Mouse (Mus musculus) Patski (cell line): ENCODE measurements at regions not wholly inside any gene's neighbourhood (a gene's known extent, or its start where the extent isn't known, plus 50 kb on each side); places are given as distances from the start of the nearest gene placed in this dataset.

Experiments used
- ATAC-seq: fragments of 100-300 bp; one replicate; pipeline ENCODE4 v1.8.0; 2021
- CTCF ChIA-PET: fragments of 350-600 bp; sonication (Branson Sonifier 250); formaldehyde crosslinking; loops from one replicate; lab custom pipeline; 2022; ENCODE audit warnings: inconsistent platforms; lab: Charles Lee
- POLR2A ChIA-PET: fragments of 350-600 bp; sonication (Branson Sonifier 250); formaldehyde crosslinking; loops from one replicate; lab custom pipeline; 2022; ENCODE audit warnings: antibody characterized with exemption, inconsistent platforms; lab: Charles Lee
- DNase-seq: peaks from one replicate; pipeline ENCODE4 v3.0.0-alpha.2; 2011; ENCODE audit warnings: low read depth, low spot score
- H3K27me3 ChIP-seq: fragments of 371-371 bp; one replicate; pipeline ENCODE4 v1.5.1; 2021
- CTCF ChIP-seq: fragments of 100-300 bp; IDR thresholded peaks from one replicate; pipeline ENCODE4 v1.5.1; 2021
- in situ Hi-C: fragments of 300-500 bp; cut with MboI; formaldehyde crosslinking; loops from 3 replicates; pipeline ENCODE4 v1.11.1; 2018; ENCODE audit warnings: low pct_unique_long_range_greater_than_20kb, mixed read lengths

DNA sequence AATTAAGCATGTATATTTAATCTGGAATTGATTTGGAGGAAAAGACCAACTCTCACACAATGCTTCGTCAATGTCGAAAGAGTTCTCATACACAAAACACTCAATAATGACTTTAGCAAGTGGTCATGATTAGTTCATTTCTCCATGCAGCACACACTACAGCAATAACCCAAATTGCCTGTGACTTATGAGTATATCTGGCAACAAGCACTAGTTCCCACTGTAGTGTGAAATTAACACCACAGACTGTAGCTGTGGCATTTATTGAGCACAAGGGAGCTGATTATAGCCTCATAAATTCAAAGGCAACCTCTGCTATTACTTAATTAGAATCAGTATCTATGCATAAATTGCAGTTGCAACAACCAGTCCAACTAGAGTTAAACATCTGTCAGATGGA lies 267.2 kb upstream of the Pcsk5 start:
- DNase-seq (no peak), ATAC-seq (no peak)
- TF ChIP-seq CTCF, result no peak
- CTCF ChIA-PET, result interaction anchor here (1.3 kb wide), 1 partner anchor 9 kb away, joined by 3 read pairs; no protein-coding TSS in a partner anchor
- POLR2A ChIA-PET, result no interaction called here
- in situ Hi-C loops, result no loop called here
- peaks cover 23% of the 10 kb centered on the region for H3K27me3 ChIP-seq

DNA sequence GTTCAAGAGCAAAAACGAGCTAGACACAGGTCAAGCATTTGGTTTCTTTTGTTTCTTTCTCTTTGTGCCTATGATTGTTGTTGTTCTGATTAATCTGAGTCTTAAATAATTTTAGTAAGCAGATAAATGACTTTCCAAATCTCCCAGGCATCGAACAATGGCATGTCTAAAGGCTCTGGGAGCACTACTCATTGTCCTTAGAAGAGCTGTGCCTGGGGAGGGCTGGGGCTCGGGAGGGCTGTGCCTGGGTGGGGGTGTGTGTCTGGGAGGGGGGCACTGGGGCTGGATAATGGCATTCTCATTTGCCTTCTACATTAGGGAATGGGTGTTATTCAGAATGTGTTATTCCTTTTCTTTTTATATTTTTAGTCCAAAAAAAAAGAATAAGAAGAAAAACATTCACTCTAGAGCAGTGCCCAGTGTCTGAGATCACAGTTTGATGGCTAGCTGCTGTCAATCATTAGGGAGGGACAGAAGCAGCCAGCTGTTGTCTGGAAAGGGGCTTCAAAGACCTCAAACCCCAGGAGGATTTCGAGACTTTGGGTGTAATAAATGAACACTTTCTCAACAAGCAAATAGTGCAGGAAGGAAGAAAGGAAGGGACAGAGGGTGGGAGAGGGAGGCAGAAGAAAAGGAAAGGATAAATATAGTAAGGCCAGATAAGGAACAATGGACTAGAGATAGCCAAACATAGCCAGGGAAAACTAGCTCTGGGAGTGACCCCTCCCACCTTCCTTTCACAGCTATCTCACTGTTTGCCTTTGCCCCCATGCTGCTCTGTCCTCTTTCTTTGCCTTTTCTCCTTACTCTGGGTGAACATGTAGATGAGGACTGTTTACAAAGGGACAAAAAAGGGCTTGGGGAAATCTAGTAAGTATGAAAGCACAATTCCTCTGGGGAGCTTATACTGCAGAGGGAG lies 264.2 kb upstream of the Pcsk5 start:
- ChIA-PET POLR2A (no interaction called here), CTCF (no interaction called here)
- peaks cover 23% of the 10 kb centered on the region for H3K27me3 ChIP-seq
- TF ChIP-seq CTCF, result no peak
- no peak for ATAC-seq
- in situ Hi-C loops, result no loop called here
- no peak for DNase-seq

DNA sequence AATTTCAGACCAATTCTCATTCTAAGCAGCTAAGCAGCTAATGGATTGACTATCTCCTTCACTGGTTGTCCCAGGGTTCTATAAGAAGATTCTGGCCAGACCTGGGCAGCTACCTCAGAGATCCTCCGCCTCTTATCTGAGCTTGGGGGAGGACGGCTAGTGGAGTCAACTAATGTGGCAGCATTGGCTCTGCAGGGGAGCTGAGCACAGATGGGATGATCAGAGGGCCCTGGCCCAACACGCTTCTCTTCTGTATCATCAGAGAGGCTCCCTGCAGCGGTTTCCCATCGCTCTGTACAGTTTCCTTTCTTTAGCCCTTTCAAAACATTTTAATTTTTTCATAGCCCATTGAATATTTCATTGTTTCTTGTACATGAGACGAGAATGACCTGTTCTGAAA lies 245.9 kb upstream of the Pcsk5 start:
- ATAC-seq (no peak), DNase-seq (no peak)
- no peak for TF ChIP-seq CTCF
- CTCF ChIA-PET, result interaction anchor here (1.5 kb wide), 1 partner anchor 13 kb away, joined by 3 read pairs; no protein-coding TSS in a partner anchor
- H3K27me3 ChIP-seq, result no peaks in the 10 kb centered on the region
- in situ Hi-C loops, result no loop called here
- POLR2A ChIA-PET, result no interaction called here

DNA sequence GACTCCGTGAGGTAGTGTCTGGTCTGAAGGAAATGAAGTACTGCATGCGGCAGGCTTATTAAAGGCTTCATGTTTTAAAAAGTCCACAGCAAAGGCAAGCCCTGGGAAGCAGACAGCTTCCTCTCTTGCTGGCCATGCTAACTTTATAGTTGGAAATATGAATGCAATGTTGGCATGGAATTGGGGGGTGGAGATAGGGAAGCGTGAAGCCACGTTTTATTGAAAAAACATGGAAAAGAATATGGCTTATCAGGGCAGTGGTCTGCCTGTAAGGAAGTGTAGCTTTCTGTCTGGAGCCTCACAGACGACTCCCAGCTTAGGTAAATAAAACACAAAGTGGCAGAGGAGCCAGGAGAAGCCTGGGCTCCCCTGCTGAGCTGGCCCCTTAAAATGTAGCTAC lies 231.5 kb upstream of the Pcsk5 start:
- ATAC-seq, result no peak
- TF ChIP-seq CTCF, result no peak
- in situ Hi-C loops, result no loop called here
- ChIA-PET POLR2A (interaction anchor here (0.6 kb wide), 1 partner anchor 13 kb away, joined by 3 read pairs; no protein-coding TSS in a partner anchor), CTCF (interaction anchor here (0.7 kb wide), 1 partner anchor 13 kb away, joined by 3 read pairs; no protein-coding TSS in a partner anchor)
- no peak for DNase-seq
- no peaks in the 10 kb centered on the region for H3K27me3 ChIP-seq

DNA sequence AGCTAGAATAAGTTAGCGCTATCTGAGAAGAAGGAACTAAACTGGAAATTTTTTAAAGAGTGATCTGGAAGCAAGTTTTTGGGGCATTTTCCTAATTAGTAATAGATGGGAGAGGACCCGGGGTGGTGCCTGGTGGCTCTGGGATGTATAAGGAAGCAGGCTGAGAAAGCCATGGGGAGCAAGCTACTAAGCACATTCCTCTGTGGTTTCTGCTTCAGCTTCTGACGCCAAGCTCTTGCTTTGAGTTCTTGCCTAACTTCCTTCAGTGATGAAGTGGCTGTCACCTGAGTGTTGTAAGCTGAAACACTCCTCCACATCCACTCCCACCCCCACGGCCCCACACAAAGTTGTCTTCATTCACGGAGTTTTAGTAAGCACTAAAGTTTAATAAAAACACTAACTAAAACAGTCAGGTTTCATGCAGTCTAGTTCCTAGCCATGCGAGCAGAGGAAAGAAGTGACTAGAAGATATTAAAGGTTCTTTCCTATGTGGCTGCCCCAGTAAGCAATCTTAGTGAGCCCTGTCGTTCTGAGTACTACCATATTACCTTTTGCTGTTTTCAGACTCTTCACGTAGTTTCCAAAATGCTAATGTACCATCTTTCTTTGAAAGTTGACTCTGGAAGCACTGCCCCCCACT lies 230.5 kb upstream of the Pcsk5 start:
- ChIA-PET POLR2A (interaction anchor here (0.6 kb wide), 1 partner anchor 193 kb away, joined by 5 read pairs; no protein-coding TSS in a partner anchor), CTCF (no interaction called here)
- no peaks in the 10 kb centered on the region for H3K27me3 ChIP-seq
- in situ Hi-C loops, result no loop called here
- peak; percentile 46 for DNase-seq
- no peak for TF ChIP-seq CTCF
- ATAC-seq, result peak; percentile 95

DNA sequence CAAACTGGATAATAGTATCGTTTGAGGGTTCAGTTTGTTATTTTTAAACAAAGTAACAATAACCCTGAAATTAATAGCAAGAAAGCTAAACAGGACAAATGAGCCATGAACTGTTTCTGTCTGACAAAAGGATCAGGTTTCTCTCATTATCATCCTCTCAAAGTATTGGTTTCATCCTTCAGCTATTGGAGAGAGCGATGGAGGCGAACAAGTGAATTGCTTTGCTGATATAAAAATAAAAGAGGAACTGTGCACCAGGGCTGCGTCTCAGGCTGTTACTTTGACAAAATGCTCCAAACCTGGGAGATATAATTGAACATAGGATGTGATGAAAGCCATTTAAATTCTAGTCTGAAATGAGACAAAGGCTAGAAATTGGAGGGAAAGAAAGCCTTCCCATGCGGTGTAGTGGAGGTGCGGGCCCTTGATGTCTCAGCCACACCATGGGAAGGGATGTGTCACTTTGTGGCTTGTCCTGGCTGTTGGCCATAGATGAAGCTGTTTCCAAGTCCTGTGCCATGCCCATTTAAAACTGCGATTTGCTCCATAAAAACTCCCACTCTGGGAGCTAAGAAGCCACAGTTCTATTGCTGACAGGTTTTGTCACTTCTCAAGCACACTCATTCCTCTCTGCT lies 219.9 kb upstream of the Pcsk5 start:
- no peak for TF ChIP-seq CTCF
- ChIA-PET CTCF (interaction anchor here (2.1 kb wide), 1 partner anchor 8 kb away, joined by 4 read pairs; no protein-coding TSS in a partner anchor), POLR2A (no interaction called here)
- peaks cover 3% of the 10 kb centered on the region for H3K27me3 ChIP-seq
- in situ Hi-C loops, result no loop called here
- ATAC-seq (no peak), DNase-seq (no peak)

DNA sequence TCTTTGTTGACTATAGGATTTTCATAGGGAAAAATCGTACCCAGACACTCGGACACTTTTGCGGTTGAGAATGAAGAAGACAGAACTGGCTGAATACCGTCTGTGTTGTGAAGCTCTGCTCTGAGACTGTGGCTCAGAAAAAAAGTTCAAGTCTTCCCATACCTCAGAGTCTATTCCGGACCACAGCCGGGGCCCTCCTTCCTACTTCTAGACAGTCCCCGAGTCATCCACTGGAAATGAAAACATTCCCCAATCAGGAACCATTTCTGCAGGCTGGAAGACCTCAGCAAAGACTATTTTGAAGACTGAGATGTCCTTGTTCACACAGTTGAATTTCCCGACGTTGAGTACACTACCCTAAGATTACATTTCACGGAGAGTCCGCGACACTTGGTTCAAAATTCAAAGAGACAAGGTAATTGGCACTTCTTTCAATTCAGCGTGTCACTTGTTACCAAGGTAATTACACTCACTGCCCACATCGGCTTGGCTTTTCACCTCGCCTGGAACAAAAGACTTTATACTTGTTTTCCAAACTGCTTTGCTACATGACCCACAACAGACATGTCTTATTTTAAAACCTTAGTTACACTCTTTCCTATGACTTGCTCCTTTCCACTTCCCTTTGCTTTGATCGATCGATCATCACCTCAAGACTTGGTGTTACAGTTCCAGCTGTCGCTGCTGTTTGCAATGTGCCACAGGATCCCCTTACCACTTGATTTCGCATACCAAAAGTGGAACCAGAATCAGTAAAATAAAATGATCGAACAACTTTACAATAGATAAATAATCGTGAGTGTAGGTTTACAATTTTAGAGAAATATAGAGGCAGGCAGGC lies 219.2 kb upstream of the Pcsk5 start:
- in situ Hi-C loops, result no loop called here
- POLR2A ChIA-PET, result no interaction called here
- DNase-seq, result no peak

DNA sequence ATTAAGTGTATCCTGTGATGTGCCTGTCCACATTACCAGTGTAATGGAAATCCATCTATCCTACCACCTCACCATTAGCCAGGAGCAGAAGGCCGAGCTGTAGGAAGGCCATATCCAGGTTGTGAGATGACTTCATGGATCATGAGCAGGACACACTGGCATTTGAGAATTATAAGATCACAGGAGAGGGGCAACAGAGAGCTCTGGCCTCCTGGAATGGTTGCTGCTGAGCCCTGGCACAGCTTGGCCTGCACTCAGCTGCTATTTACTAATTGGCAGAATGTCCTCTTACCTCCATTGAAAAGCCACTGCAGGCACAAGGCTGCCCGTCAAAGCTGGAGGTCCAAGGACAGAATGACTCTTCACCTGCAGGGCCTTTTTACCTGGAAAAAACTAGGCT lies 212.9 kb upstream of the Pcsk5 start:
- no peak for DNase-seq
- no peak for ATAC-seq
- POLR2A ChIA-PET, result no interaction called here
- in situ Hi-C loops, result no loop called here
- peaks cover 6% of the 10 kb centered on the region for H3K27me3 ChIP-seq
- TF ChIP-seq CTCF, result no peak
- CTCF ChIA-PET, result interaction anchor here (1.0 to 2.0 kb wide), 2 partner anchors 7 to 12 kb away, joined by 3 to 4 read pairs; no protein-coding TSS in a partner anchor

More for the DNA sequence above, 219.2 kb upstream of the Pcsk5 start:
- H3K27me3 ChIP-seq, result peaks cover 3% of the 10 kb centered on the region
- no peak for TF ChIP-seq CTCF
- ATAC-seq, result no peak
- CTCF ChIA-PET, result interaction anchor here (1.3 to 2.1 kb wide), 2 partner anchors 7 to 12 kb away, joined by 3 to 4 read pairs; no protein-coding TSS in a partner anchor

DNA sequence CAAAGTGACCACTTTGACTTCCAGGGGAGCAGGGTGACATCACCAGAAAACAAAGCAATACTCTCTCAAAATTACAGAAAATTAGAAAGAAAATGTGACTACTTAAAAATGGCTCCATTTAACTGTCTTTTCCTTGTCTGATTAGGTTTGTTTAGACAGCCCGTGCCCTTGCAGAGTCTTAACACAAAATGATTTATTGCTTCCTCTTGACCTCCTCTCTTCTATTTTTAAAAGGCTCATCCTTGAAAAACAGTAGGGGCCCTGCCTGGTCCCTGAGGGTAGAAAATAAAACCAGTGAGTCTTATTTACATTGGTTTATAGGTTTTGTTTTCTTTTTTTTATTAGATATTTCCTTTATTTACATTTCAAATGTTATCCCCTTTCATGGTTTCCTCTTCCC lies 196.8 kb upstream of the Pcsk5 start:
- ATAC-seq (no peak), DNase-seq (no peak)
- peaks cover 4% of the 10 kb centered on the region for H3K27me3 ChIP-seq
- ChIA-PET POLR2A (no interaction called here), CTCF (no interaction called here)
- in situ Hi-C loops, result no loop called here
- no peak for TF ChIP-seq CTCF

DNA sequence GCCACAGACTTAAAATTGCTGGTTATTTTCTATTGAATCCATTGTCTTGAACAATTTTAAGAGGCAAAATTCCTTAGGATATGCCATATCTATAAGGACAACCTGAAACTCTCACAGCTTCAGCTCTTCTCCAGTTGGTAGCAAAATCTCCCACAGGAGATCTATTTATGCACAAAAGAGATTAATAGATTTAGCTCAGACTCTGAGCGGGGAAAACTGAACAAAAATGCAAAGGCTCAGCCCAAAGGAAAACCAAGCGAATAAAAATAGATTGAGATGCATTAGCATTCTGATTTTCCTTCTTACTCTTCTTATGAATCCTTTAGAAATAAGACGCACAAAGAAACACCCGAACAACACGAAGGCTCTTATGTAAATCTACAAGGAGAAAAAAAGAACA lies 196.2 kb upstream of the Pcsk5 start:
- H3K27me3 ChIP-seq, result peaks cover 2% of the 10 kb centered on the region
- no peak for TF ChIP-seq CTCF
- in situ Hi-C loops, result no loop called here
- POLR2A ChIA-PET, result no interaction called here
- CTCF ChIA-PET, result no interaction called here
- ATAC-seq (no peak), DNase-seq (no peak)
